Mouse (Mus musculus): Measurements from ENCODE around the gene Serbp1.

DNA sequence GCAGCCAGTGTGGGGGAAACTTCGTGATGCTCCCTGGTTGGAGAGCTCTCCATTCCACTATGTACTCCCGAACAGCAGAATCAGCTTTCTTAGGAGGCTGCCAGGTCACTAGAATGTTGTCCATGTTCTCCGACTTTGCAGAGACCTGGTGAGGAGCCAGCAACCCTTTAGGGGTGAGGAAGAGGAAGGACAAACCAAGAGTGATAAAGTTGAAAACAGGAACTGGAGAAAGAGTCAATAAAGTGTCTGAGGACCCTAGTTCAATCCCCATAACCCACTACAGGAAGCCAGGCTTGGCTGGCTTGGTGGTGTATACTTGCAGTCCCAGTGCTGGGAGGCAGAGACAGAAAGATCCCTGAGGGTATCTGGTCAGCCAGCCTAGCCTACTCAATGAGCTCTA is 71.0 kb downstream of the Serbp1 start:
- TF ChIP-seq CTCF (IDR thresholded peaks at IDR 0.05 in 2 of 3, conservative IDR thresholded peaks at IDR 0.05 in 1 of 3; ENCODE audit: control insufficient read depth in 1 of 3, insufficient read depth in 1 of 3, low read depth in 2 of 3, low read length in 3 of 3, poor library complexity in 1 of 3, severe bottlenecking in 1 of 3) (no peak), MAFK (IDR thresholded peaks at IDR 0.05; ENCODE audit: borderline replicate concordance, low read depth, low read length) (no peak), KAT2A (conservative IDR thresholded peaks at IDR 0.05; ENCODE audit: low read depth, low read length) (no peak), EP300 (IDR thresholded peaks at IDR 0.05; ENCODE audit: low read depth in 1 of 2, low read length in 2 of 2) (peak in 1 of 2 experiments; percentile 59; a peak in 2 of 4 replicates), BHLHE40 (IDR thresholded peaks at IDR 0.05; ENCODE audit: borderline replicate concordance, low read depth, low read length) (no peak), TAL1 (IDR thresholded peaks at IDR 0.05; ENCODE audit: low read length) (no peak), NELFE (IDR thresholded peaks at IDR 0.05; ENCODE audit: low read depth, low read length) (no peak), RCOR1 (IDR thresholded peaks at IDR 0.05; ENCODE audit: low read depth, low read length) (no peak), MAX (IDR thresholded peaks at IDR 0.05; ENCODE audit: low read length) (no peak), UBTF (IDR thresholded peaks at IDR 0.05; ENCODE audit: borderline replicate concordance, insufficient read depth, low read depth, low read length) (no peak)

All from MEL (cell line).